Mouse (Mus musculus) kidney, adult 11 months (tissue): ENCODE measurements around the gene Vav3.
A peak's percentile ranks its signal among the peaks of the same experiment; 100 is the strongest.

Experiments used
- DNase-seq: peaks from one replicate; pipeline ENCODE4 v3.0.0; 2022

Vav3 gene

GRCm38 (mm10) chr3:109340274-109341070 is at the start of gene Vav3:
Gene Vav3 (plus strand): TSS chr3:109340653.
- DNase-seq: peak; percentile 13

- no peak for DNase-seq
Observed at GRCm38 (mm10) chr3:109298857-109299256, 41.6 kb upstream of the Vav3 start.

- no peak for DNase-seq
Observed at GRCm38 (mm10) chr3:109299303-109300074, 41.0 kb upstream of the Vav3 start.

- no peak for DNase-seq
Observed at GRCm38 (mm10) chr3:109302059-109302458, 38.4 kb upstream of the Vav3 start.

- peak; percentile 79 for DNase-seq
Observed at GRCm38 (mm10) chr3:109307406-109307805, 33.0 kb upstream of the Vav3 start.

GRCm38 (mm10) chr3:109308468-109308867 is 32.0 kb upstream of the Vav3 start:
- DNase-seq: no peak

GRCm38 (mm10) chr3:109309317-109310265 is 30.9 kb upstream of the Vav3 start:
- DNase-seq: peak; percentile 27

- no peak for DNase-seq
Observed at GRCm38 (mm10) chr3:109311172-109311824, 29.2 kb upstream of the Vav3 start.

GRCm38 (mm10) chr3:109311875-109312274 is 28.6 kb upstream of the Vav3 start:
- DNase-seq: no peak

- no peak for DNase-seq
Observed at GRCm38 (mm10) chr3:109313501-109313900, 27.0 kb upstream of the Vav3 start.

GRCm38 (mm10) chr3:109322225-109322624 is 18.2 kb upstream of the Vav3 start:
- DNase-seq: no peak

- no peak for DNase-seq
Observed at GRCm38 (mm10) chr3:109323447-109324300, 16.8 kb upstream of the Vav3 start.

- DNase-seq: no peak
Observed at GRCm38 (mm10) chr3:109327128-109327527, 13.3 kb upstream of the Vav3 start.

GRCm38 (mm10) chr3:109332755-109333154 is 7.7 kb upstream of the Vav3 start:
- DNase-seq: no peak

GRCm38 (mm10) chr3:109335470-109335869 is 5.0 kb upstream of the Vav3 start:
- no peak for DNase-seq

GRCm38 (mm10) chr3:109339290-109339689 is 1.2 kb upstream of the Vav3 start:
- DNase-seq: no peak

GRCm38 (mm10) chr3:109339941-109340273 is 546 bp upstream of the Vav3 start:
- DNase-seq: peak; percentile 24

GRCm38 (mm10) chr3:109341071-109341480 is 623 bp downstream of the Vav3 start:
- DNase-seq: no peak

GRCm38 (mm10) chr3:109341631-109342030 is 1.2 kb downstream of the Vav3 start:
- peak; percentile 20 for DNase-seq

- peak; percentile 24 for DNase-seq
Observed at GRCm38 (mm10) chr3:109351956-109352684, 11.7 kb downstream of the Vav3 start.

GRCm38 (mm10) chr3:109352690-109353089 is 12.2 kb downstream of the Vav3 start:
- DNase-seq: no peak
